Mouse (Mus musculus) spleen, adult 2 months (tissue): ENCODE results near the gene Calca.
"Not testable (repeated sequence)": the region's sequence is repeated elsewhere in the genome, so short reads cannot be mapped to it uniquely, and the experiment has no call there.

ENCODE experiments used
- CTCF ChIP-seq: fragments of 200-500 bp; IDR thresholded peaks from 2 replicates; pipeline ENCODE4 v1.5.1; 2011; ENCODE audit warnings: mild to moderate bottlenecking, inconsistent platforms; ENCODE audit not compliant: insufficient read depth, insufficient read length, insufficient replicate concordance; ENCODE audit errors: extremely low read depth
- POLR2A ChIP-seq: fragments of 200-500 bp; IDR thresholded peaks from 2 replicates; pipeline ENCODE4 v1.6.1; 2011; ENCODE audit warnings: low read depth, low read length, inconsistent platforms

GRCm38 (mm10) chr7:114594391-114594790 is 41.8 kb downstream of the Calca start:
- TF ChIP-seq POLR2A, CTCF: not testable (repeated sequence)
